Mouse (Mus musculus): Measurements from ENCODE around the gene S100a7a. TPM values are rescaled to one million over a fixed set of nuclear protein-coding genes. Genes with fewer than 3 reads are reported as not detected.

The S100a7a gene
- total and polyA plus RNA-seq, 3 experiments: not detected

DNA sequence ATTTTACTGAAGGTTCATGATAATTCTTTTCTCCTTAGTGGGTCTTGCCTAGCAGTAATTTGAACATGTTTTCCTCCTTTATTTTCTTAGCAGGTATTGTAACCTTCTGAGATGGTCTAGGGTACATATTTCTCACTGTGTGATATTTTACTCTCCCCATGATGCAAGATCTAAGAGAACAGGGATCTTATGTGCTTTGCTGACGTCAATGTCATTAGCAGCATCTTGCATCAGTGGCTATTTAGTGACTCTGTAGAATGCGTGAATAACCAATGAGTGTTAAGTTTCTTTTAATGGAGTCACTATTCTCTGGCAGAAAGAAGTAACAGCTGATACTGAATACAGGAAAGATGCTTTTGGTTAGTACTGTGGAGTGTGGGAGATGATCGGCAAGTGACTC is 30.1 kb downstream of the S100a7a start:
- Histone ChIP-seq H3K9me3 (replicated peaks; ENCODE audit: insufficient read depth, low read length) (no peaks in the 10 kb centered on the region), H3K9ac (ENCODE audit: control insufficient read depth, low read depth, low read length, poor library complexity, severe bottlenecking) (no peak overlapping the region), H3K27ac (ENCODE audit: control insufficient read depth, low read depth, low read length) (no peak overlapping the region), H3K4me3 (ENCODE audit: control insufficient read depth in 1 of 2, insufficient read depth in 1 of 2, low read depth in 2 of 2, low read length in 2 of 2) (no peak overlapping the region), H3K27me3 (ENCODE audit: control insufficient read depth in 1 of 2, insufficient read depth in 2 of 2, low read length in 2 of 2) (peaks cover 1 to 2% of the 10 kb centered on the region in 2 experiments; a peak in 3 of 4 replicates), H3K4me1 (ENCODE audit: control insufficient read depth in 1 of 2, insufficient read depth in 2 of 2, low read length in 2 of 2) (no peaks in the 10 kb centered on the region), H3K36me3 (ENCODE audit: control insufficient read depth in 1 of 2, insufficient read depth in 2 of 2, low read length in 2 of 2) (no peaks in the 10 kb centered on the region), H3K79me2 (ENCODE audit: control insufficient read depth, insufficient read depth, low read length, poor library complexity) (no peaks in the 10 kb centered on the region)
- TF ChIP-seq SMC3 (IDR thresholded peaks at IDR 0.05; ENCODE audit: low read depth, low read length) (no peak), TCF12 (IDR thresholded peaks at IDR 0.05; ENCODE audit: low read depth, low read length) (no peak), RAD21 (IDR thresholded peaks at IDR 0.05; ENCODE audit: low read depth, low read length) (no peak), CHD2 (IDR thresholded peaks at IDR 0.05; ENCODE audit: low read length) (no peak), POLR2A (IDR thresholded peaks at IDR 0.05; ENCODE audit: control insufficient read depth in 1 of 2, insufficient read depth in 1 of 2, low read depth in 1 of 2, low read length in 2 of 2, poor library complexity in 1 of 2) (no peak), HCFC1 (IDR thresholded peaks at IDR 0.05; ENCODE audit: low read depth, low read length) (no peak), CTCF (IDR thresholded peaks at IDR 0.05 in 2 of 3, conservative IDR thresholded peaks at IDR 0.05 in 1 of 3; ENCODE audit: control insufficient read depth in 1 of 3, insufficient read depth in 1 of 3, low read depth in 2 of 3, low read length in 3 of 3, poor library complexity in 1 of 3, severe bottlenecking in 1 of 3) (no peak), USF1 (IDR thresholded peaks at IDR 0.05; ENCODE audit: low read depth, low read length) (no peak), ELF1 (IDR thresholded peaks at IDR 0.05; ENCODE audit: low read depth, low read length) (no peak), ZMIZ1 (IDR thresholded peaks at IDR 0.05; ENCODE audit: low read depth, low read length) (no peak), NELFE (IDR thresholded peaks at IDR 0.05; ENCODE audit: low read depth, low read length) (no peak), MAFK (IDR thresholded peaks at IDR 0.05; ENCODE audit: borderline replicate concordance, low read depth, low read length) (no peak), GATA1 (IDR thresholded peaks at IDR 0.05; ENCODE audit: low read depth, low read length) (no peak), JUND (IDR thresholded peaks at IDR 0.05; ENCODE audit: low read depth, low read length) (no peak), USF2 (IDR thresholded peaks at IDR 0.05; ENCODE audit: borderline replicate concordance in 1 of 2, insufficient read depth in 1 of 2, low read depth in 1 of 2, low read length in 2 of 2) (no peak), POLR2AphosphoS5 (IDR thresholded peaks at IDR 0.05; ENCODE audit: borderline replicate concordance, low read depth, low read length) (no peak), ETS1 (IDR thresholded peaks at IDR 0.05; ENCODE audit: low read depth, low read length) (no peak), POLR2AphosphoS2 (IDR thresholded peaks at IDR 0.05; ENCODE audit: low read length) (no peak)
- DNase-seq (ENCODE audit: low read depth, low spot score): no peak

DNA sequence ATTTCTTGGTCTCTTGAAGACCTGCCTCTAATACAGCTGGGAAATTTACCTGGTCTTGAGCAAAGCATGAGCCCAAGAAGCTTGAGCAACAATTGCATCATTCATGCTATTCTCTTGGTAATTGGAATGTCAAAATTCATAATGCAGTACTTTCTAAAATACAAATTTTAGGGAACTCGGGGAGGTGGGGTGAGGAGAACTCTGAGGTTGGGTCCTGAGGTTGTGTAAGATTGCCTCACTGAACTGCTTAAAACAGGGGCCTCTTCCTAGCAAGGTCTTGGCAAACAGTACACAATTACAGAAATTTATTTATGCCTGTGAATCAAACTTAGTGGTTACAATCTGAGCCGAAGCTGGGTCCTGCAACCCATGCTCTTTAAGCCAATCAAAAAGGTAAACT is 33.0 kb downstream of the S100a7a start:
- TF ChIP-seq NELFE (IDR thresholded peaks at IDR 0.05; ENCODE audit: low read depth, low read length) (no peak), ZC3H11A (IDR thresholded peaks at IDR 0.05; ENCODE audit: low read depth, low read length) (no peak), CHD1 (IDR thresholded peaks at IDR 0.05; ENCODE audit: low read depth, low read length) (no peak), MAFK (IDR thresholded peaks at IDR 0.05; ENCODE audit: borderline replicate concordance, low read depth, low read length) (no peak)
- H3K27me3 ChIP-seq (ENCODE audit: control insufficient read depth in 1 of 2, insufficient read depth in 2 of 2, low read length in 2 of 2): peaks cover 0 to 2% of the 10 kb centered on the region in 2 experiments; a peak in 2 of 4 replicates
- H3K79me2 ChIP-seq (ENCODE audit: control insufficient read depth, insufficient read depth, low read length, poor library complexity): no peaks in the 10 kb centered on the region
- no peak overlapping the region for H3K27ac ChIP-seq (ENCODE audit: control insufficient read depth, low read depth, low read length)
- H3K36me3 ChIP-seq (ENCODE audit: control insufficient read depth in 1 of 2, insufficient read depth in 2 of 2, low read length in 2 of 2): no peaks in the 10 kb centered on the region
- no peak for DNase-seq (ENCODE audit: low read depth, low spot score)
- H3K9me3 ChIP-seq (replicated peaks; ENCODE audit: insufficient read depth, low read length): no peaks in the 10 kb centered on the region
- no peak overlapping the region for H3K4me3 ChIP-seq (ENCODE audit: control insufficient read depth in 1 of 2, insufficient read depth in 1 of 2, low read depth in 2 of 2, low read length in 2 of 2)
- no peak overlapping the region for H3K9ac ChIP-seq (ENCODE audit: control insufficient read depth, low read depth, low read length, poor library complexity, severe bottlenecking)
- no peaks in the 10 kb centered on the region for H3K4me1 ChIP-seq (ENCODE audit: control insufficient read depth in 1 of 2, insufficient read depth in 2 of 2, low read length in 2 of 2)

Measured in MEL (cell line).